Mouse (Mus musculus): ENCODE results near the gene Phka2.

GRCm38 (mm10) chrX:160509046-160509445, 7.1 kb downstream of the Phka2 start:
- no peak for TF ChIP-seq GATA1 (IDR thresholded peaks at IDR 0.05; ENCODE audit: low read length)
- no peak for TF ChIP-seq TAL1 (IDR thresholded peaks at IDR 0.05; ENCODE audit: low read length)
